Mouse (Mus musculus): ENCODE results near the gene Kank2. TPM values are rescaled to one million over a fixed set of nuclear protein-coding genes. Genes with fewer than 3 reads are reported as not detected.

Kank2 gene
- polyA plus RNA-seq (2011; ENCODE audit: insufficient read depth, insufficient read length, low replicate concordance, missing spikeins), result 1.4 and 1.7 TPM in 2 replicates

DNA sequence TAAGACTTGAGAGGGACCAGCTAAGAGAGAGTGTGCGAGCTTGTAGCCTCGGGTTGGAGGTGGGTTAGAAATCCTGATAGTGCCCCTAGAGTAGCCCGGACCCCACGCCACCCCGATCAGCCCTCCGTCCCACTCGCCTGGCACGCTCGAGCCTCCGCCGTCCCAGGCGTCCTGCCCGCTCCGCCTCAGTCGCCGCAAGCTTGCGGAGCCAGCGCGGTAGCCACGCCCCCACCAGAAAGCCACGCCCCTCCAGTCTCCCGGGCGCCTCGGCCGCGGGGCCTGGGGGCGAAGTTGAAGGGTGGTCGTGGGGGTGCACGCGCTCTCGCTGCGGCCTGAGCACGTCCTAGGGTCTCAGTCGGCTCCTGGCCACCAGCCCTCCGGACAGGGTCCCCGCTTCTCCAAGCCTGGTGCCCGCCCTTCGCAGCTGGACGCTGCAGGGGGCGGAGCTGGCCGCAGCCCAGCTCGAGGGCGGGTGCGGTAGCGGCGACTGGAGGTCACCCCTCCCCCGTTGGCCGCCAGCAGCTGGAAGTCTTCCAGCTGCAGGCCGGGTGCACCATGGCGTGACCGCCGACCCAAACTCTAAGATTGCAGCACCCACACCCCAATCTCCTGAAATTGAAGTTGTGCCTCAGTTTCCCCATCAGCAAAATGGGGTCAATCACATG, at the start of gene Kank2:
TSS of gene Kank2 (minus strand) at position 400 of the 665 bp plus-strand sequence.
- Histone ChIP-seq H3K4me1 (ENCODE audit: control insufficient read depth, insufficient read depth, low read length) (peaks cover 2% of the 10 kb centered on the region), H3K4me3 (replicated peaks; ENCODE audit: control insufficient read depth, low read depth, low read length) (peak within 1 kb of the TSS; percentile 73), H3K27ac (ENCODE audit: control insufficient read depth, insufficient read depth, low read depth, low read length, poor library complexity) (no peak within 1 kb of the TSS; the same call in 1 of the 2 replicates)
- WGBS, result under 1% methylated on average over 52 of the region's 52 CpGs
- TF ChIP-seq POLR2A (IDR thresholded peaks at IDR 0.05; ENCODE audit: borderline replicate concordance, control insufficient read depth, low read depth, low read length), result no peak
- no peak for TF ChIP-seq CTCF (IDR thresholded peaks at IDR 0.05; ENCODE audit: control insufficient read depth, insufficient read depth, low read length)

DNA sequence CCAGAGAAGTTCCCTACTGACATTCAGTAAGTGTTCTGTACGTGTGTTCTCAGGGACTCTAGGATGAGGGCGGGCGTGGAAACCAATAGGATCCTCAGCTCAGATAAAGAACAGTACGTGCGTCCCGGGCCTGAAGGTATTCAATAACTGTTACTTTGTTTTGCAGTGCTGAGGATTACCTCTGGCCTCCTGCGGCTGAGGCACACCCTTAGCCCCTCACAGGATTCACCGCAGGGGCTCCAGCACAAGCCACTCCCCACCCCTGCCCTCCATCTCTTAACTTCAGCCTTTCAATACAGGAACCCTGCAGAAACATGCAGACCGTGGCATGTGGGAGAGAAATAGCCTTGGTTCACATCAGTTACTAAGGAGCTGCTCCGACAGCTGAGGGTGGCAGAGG, 49.4 kb upstream of the Kank2 start:
- H3K4me1 ChIP-seq (ENCODE audit: control insufficient read depth, insufficient read depth, low read length), result no peaks in the 10 kb centered on the region
- no peak overlapping the region for H3K27ac ChIP-seq (ENCODE audit: control insufficient read depth, insufficient read depth, low read depth, low read length, poor library complexity)
- H3K4me3 ChIP-seq (replicated peaks; ENCODE audit: control insufficient read depth, low read depth, low read length), result no peak overlapping the region
- no peak for TF ChIP-seq CTCF (IDR thresholded peaks at IDR 0.05; ENCODE audit: control insufficient read depth, insufficient read depth, low read length)
- TF ChIP-seq POLR2A (IDR thresholded peaks at IDR 0.05; ENCODE audit: borderline replicate concordance, control insufficient read depth, low read depth, low read length), result no peak
- WGBS, result 75% methylated on average over 10 of the region's 10 CpGs

DNA sequence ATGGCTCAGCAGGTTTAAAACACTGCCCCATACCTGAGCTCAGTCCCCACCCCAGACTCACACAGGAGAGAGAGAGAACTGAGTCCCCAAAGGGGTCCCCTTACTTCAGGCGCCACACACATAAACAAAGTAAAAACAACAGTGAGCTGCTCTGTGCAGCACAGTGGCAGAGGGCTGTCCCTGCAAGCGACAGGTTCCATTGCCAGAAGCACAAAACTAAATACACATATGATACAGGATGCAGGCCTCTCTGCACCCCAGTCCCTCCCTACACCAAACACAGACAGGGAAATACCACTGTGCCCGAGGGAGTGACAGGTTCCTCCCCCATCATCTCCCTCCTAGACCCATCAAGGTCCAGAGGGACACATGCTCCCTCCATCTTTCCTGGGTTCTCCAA, 48.9 kb upstream of the Kank2 start:
- Histone ChIP-seq H3K27ac (ENCODE audit: control insufficient read depth, insufficient read depth, low read depth, low read length, poor library complexity) (no peak overlapping the region), H3K4me3 (replicated peaks; ENCODE audit: control insufficient read depth, low read depth, low read length) (no peak overlapping the region), H3K4me1 (ENCODE audit: control insufficient read depth, insufficient read depth, low read length) (no peaks in the 10 kb centered on the region)
- WGBS, result 63% methylated on average over 3 of the region's 3 CpGs
- TF ChIP-seq POLR2A (IDR thresholded peaks at IDR 0.05; ENCODE audit: borderline replicate concordance, control insufficient read depth, low read depth, low read length) (no peak), CTCF (IDR thresholded peaks at IDR 0.05; ENCODE audit: control insufficient read depth, insufficient read depth, low read length) (no peak)

DNA sequence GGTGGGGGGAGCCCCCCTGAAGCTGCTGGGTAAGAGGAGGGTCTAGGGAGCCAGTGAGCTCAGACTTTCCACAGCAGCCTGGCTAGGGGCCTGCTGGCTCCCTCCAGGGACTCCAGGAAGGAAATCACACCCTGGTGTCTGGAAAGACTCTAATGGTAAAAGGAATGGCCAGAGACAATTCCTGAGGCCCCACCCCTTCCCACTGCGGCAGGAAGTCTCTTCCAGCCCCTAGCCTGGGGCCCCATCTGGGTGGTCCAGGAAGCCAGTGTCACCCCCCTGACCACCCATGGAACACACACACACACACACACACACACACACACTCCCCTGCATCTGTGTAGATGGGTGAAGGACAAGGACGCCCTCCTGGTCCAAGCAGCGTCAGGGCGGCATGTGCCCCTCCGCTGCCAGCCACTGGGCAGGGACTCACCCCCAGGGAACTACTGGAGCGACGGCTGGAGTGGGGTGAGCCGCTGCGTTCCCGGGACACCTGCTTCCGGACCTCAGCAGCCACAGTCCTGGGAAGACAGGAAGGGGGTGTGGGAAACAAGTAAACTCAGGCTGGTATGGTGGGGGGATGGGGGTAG, 48.3 kb upstream of the Kank2 start:
- Histone ChIP-seq H3K4me3 (replicated peaks; ENCODE audit: control insufficient read depth, low read depth, low read length) (no peak overlapping the region), H3K27ac (ENCODE audit: control insufficient read depth, insufficient read depth, low read depth, low read length, poor library complexity) (no peak overlapping the region), H3K4me1 (ENCODE audit: control insufficient read depth, insufficient read depth, low read length) (no peaks in the 10 kb centered on the region)
- 64% methylated on average over 11 of the region's 11 CpGs for WGBS
- TF ChIP-seq POLR2A (IDR thresholded peaks at IDR 0.05; ENCODE audit: borderline replicate concordance, control insufficient read depth, low read depth, low read length), result no peak
- no peak for TF ChIP-seq CTCF (IDR thresholded peaks at IDR 0.05; ENCODE audit: control insufficient read depth, insufficient read depth, low read length)

DNA sequence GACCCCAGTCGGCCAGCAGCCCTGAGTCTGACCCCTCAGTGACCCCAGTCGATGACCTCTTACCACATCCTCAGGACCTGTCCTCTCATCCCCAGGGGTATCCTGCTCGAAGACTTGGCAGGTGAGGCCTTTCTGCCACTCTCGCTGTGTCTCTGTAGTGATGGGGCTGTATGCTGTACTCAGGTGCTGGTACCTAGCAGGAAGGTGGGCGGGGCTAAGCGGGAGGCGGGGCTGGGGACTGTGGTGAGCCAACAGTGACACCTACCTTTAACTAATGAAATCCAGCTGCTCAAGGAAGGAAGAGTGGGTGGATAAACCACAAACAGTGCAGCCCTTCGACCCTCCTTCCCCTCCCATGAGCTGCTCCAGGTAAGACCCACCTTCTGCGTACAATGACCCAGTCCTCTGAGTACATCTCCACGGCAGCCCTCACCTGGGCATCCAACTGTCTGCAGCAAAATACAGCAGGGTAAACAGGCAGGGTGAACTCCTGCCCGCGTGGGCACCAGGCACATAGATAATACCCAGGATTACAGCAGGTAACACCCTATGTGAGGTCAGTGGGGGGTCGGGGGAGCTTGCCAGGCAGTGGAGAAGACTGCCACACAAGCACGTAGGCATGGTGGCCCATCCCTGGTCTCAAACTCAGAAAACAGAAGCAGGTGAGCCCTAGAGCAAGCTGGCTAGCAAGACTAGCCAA, 47.0 kb upstream of the Kank2 start:
- H3K4me1 ChIP-seq (ENCODE audit: control insufficient read depth, insufficient read depth, low read length), result no peaks in the 10 kb centered on the region
- TF ChIP-seq CTCF (IDR thresholded peaks at IDR 0.05; ENCODE audit: control insufficient read depth, insufficient read depth, low read length) (no peak), POLR2A (IDR thresholded peaks at IDR 0.05; ENCODE audit: borderline replicate concordance, control insufficient read depth, low read depth, low read length) (no peak)
- no peak overlapping the region for H3K4me3 ChIP-seq (replicated peaks; ENCODE audit: control insufficient read depth, low read depth, low read length)
- 60% methylated on average over 14 of the region's 14 CpGs for whole genome bisulfite sequencing
- H3K27ac ChIP-seq (ENCODE audit: control insufficient read depth, insufficient read depth, low read depth, low read length, poor library complexity), result no peak overlapping the region

DNA sequence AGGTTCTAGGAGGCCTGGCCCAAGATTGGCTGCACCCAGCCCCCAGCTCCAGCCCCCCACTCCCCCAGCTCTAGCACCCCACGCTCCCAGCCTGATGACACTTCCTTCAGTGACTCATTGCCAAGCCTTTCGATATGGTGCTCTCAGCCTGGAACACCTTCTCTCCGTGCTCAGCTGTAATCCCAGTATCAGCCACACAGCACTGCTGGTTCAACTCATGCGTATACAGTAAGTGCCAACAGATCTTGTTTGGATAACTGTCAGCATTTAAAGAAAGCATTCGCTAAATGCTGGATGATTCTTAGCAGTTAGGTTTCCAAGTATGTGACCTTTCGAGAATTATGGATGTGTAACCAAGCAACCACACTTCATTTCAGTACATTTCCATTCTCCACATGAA, 44.5 kb upstream of the Kank2 start:
- 80% methylated on average over 6 of the region's 6 CpGs for WGBS
- no peak overlapping the region for H3K27ac ChIP-seq (ENCODE audit: control insufficient read depth, insufficient read depth, low read depth, low read length, poor library complexity)
- H3K4me1 ChIP-seq (ENCODE audit: control insufficient read depth, insufficient read depth, low read length), result no peaks in the 10 kb centered on the region
- no peak for TF ChIP-seq CTCF (IDR thresholded peaks at IDR 0.05; ENCODE audit: control insufficient read depth, insufficient read depth, low read length)
- no peak for TF ChIP-seq POLR2A (IDR thresholded peaks at IDR 0.05; ENCODE audit: borderline replicate concordance, control insufficient read depth, low read depth, low read length)
- no peak overlapping the region for H3K4me3 ChIP-seq (replicated peaks; ENCODE audit: control insufficient read depth, low read depth, low read length)

DNA sequence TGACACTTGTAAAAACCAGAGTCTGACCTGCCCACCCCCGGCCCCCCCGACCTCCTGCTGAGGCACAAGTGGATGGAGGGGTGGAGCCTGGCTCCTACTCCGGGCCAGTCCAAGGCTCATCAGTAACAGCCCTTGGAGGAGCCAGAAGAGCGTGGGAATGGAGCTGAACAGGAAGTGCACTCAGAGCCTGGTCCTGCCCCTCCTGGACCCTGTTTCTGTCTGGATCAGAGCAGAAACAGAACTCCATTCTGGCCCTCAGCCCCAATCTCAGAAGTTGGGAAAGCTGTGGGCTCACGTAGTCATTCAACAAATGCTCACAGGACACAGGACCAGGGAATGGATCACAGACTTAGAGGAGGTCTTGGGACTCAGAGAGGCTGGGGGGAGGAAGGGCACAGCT, 43.8 kb upstream of the Kank2 start:
- TF ChIP-seq CTCF (IDR thresholded peaks at IDR 0.05; ENCODE audit: control insufficient read depth, insufficient read depth, low read length) (no peak), POLR2A (IDR thresholded peaks at IDR 0.05; ENCODE audit: borderline replicate concordance, control insufficient read depth, low read depth, low read length) (no peak)
- 71% methylated on average over 5 of the region's 5 CpGs for WGBS
- no peak overlapping the region for H3K27ac ChIP-seq (ENCODE audit: control insufficient read depth, insufficient read depth, low read depth, low read length, poor library complexity)
- H3K4me1 ChIP-seq (ENCODE audit: control insufficient read depth, insufficient read depth, low read length), result no peaks in the 10 kb centered on the region
- no peak overlapping the region for H3K4me3 ChIP-seq (replicated peaks; ENCODE audit: control insufficient read depth, low read depth, low read length)

DNA sequence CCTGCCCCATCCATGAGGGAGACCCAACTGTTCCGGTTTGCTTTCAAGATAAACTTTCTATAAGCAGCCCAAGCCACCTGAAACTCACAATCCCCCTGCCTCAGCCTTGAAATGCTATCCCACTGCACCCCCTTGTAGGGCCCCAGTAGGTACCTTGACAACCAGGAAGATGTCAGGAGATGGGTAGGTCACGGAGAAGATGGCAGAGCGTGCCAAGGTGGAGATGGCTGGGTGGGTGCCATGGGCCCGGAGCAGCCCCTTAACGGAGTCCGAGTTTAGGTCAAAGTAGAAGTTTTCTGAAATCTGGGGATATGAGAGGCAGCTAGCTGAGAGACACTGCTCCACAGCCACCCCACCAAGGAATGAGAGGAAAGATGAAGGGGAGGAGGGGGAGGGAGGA, 42.8 kb upstream of the Kank2 start:
- no peak for TF ChIP-seq POLR2A (IDR thresholded peaks at IDR 0.05; ENCODE audit: borderline replicate concordance, control insufficient read depth, low read depth, low read length)
- TF ChIP-seq CTCF (IDR thresholded peaks at IDR 0.05; ENCODE audit: control insufficient read depth, insufficient read depth, low read length), result no peak
- Histone ChIP-seq H3K27ac (ENCODE audit: control insufficient read depth, insufficient read depth, low read depth, low read length, poor library complexity) (no peak overlapping the region), H3K4me1 (ENCODE audit: control insufficient read depth, insufficient read depth, low read length) (no peaks in the 10 kb centered on the region), H3K4me3 (replicated peaks; ENCODE audit: control insufficient read depth, low read depth, low read length) (no peak overlapping the region)
- 94% methylated on average over 6 of the region's 6 CpGs for WGBS
